Mouse (Mus musculus) granulocyte monocyte progenitor cell, adult 5-6 weeks (primary cell): ENCODE data around the gene Tmem98. TPM values are rescaled to one million over a fixed set of nuclear protein-coding genes. Genes with fewer than 3 reads are reported as not detected.

Experiments used
- ATAC-seq: replicated peaks from 2 replicates; pipeline ENCODE4 v1.8.0; 2016; ENCODE audit warnings: mild to moderate bottlenecking, moderate TSS enrichment, inconsistent platforms; ENCODE audit not compliant: poor library complexity, severe bottlenecking
- total RNA-seq, 2 experiments: library from RNA; stranded (forward) in 1 of 2; stranded (reverse) in 1 of 2; fragments of 200-712, 200-1000 nt in 1 of 2; fragments of >200 nt in 1 of 2; fragmentation: Nextera tagmentation in 1 of 2; gene quantifications; 2 replicates each; pipeline ENCODE4 v1.2.3; 2014 to 2017

Gene Tmem98
- total RNA-seq, 2 experiments from 2014 or later = 0.88 TPM; not detected in 1

GRCm38 (mm10) chr11:80789647-80790240 lies 20.2 kb upstream of the Tmem98 start:
- no peak for ATAC-seq

GRCm38 (mm10) chr11:80790413-80790812 lies 19.6 kb upstream of the Tmem98 start:
- ATAC-seq = no peak

GRCm38 (mm10) chr11:80791677-80792432 lies 18.1 kb upstream of the Tmem98 start:
- peak; percentile 68 for ATAC-seq

GRCm38 (mm10) chr11:80793386-80793785 lies 16.6 kb upstream of the Tmem98 start:
- ATAC-seq = peak; percentile 92

GRCm38 (mm10) chr11:80794290-80794689 lies 15.7 kb upstream of the Tmem98 start:
- ATAC-seq = no peak

- ATAC-seq = no peak
These were observed 14.5 kb upstream of the Tmem98 start for GRCm38 (mm10) chr11:80795431-80795830.

GRCm38 (mm10) chr11:80799979-80800378 lies 10.0 kb upstream of the Tmem98 start:
- no peak for ATAC-seq

GRCm38 (mm10) chr11:80802706-80803105 lies 7.3 kb upstream of the Tmem98 start:
- no peak for ATAC-seq

- no peak for ATAC-seq
These were observed 1.4 kb upstream of the Tmem98 start for GRCm38 (mm10) chr11:80808551-80809070.

GRCm38 (mm10) chr11:80809666-80809992 lies 346 bp upstream of the Tmem98 start:
- no peak for ATAC-seq

- ATAC-seq = no peak
These were observed 1.2 kb downstream of the Tmem98 start for GRCm38 (mm10) chr11:80811156-80811555.

- ATAC-seq = no peak
These were observed 5.4 kb downstream of the Tmem98 start for GRCm38 (mm10) chr11:80815354-80815753.

- peak; percentile 61 for ATAC-seq
These were observed 8.2 kb downstream of the Tmem98 start for GRCm38 (mm10) chr11:80818060-80818697.

GRCm38 (mm10) chr11:80820085-80820484 lies 10.1 kb downstream of the Tmem98 start:
- ATAC-seq = no peak

GRCm38 (mm10) chr11:80821296-80821695 lies 11.3 kb downstream of the Tmem98 start:
- no peak for ATAC-seq

- no peak for ATAC-seq
These were observed 11.8 kb downstream of the Tmem98 start for GRCm38 (mm10) chr11:80821794-80822193.

GRCm38 (mm10) chr11:80835395-80835794 lies 25.4 kb downstream of the Tmem98 start:
- ATAC-seq = no peak

GRCm38 (mm10) chr11:80835841-80836240 lies 25.9 kb downstream of the Tmem98 start:
- ATAC-seq = no peak

- no peak; the same call in 1 of the 2 replicates for ATAC-seq
These were observed 28.7 kb downstream of the Tmem98 start for GRCm38 (mm10) chr11:80838724-80839123.

- ATAC-seq = no peak
These were observed 33.5 kb downstream of the Tmem98 start for GRCm38 (mm10) chr11:80843435-80843834.

- no peak for ATAC-seq
These were observed 35.5 kb downstream of the Tmem98 start for GRCm38 (mm10) chr11:80845486-80845885.
